Mouse (Mus musculus): ENCODE measurements at regions not wholly inside any gene's neighbourhood (a gene's known extent, or its start where the extent isn't known, plus 50 kb on each side); places are given as distances from the start of the nearest gene placed in this dataset.

DNA sequence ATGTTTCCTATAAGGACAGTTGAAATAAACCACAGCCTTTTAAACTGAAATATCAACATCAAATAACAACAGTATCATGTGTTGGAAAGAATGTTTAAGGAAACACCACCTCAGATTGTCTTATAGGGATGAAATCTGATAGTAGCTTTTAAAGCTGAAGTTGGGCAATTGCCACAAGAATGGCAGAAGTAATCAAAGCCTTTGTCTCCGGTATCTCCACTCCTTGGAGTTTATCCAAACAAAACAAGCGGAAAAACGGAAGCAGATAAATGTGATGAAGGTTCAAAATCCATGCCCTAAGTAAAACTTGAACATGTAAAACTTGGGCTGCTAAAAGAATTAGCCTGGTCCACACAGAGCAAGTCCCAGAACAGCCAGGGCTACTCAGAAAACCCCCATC, 93.6 kb downstream of the Rnd3 start:
- TF ChIP-seq POLR2A (IDR thresholded peaks at IDR 0.05; ENCODE audit: insufficient read depth, low read depth, low read length) (no peak), CTCF (IDR thresholded peaks at IDR 0.05; ENCODE audit: insufficient read depth, low read depth, low read length) (no peak)
- Histone ChIP-seq H3K4me3 (ENCODE audit: insufficient read depth, low read depth, low read length) (no peak overlapping the region), H3K27ac (ENCODE audit: insufficient read depth, low read depth, low read length) (no peak overlapping the region), H3K4me1 (ENCODE audit: control insufficient read depth, insufficient read depth, low read length) (no peaks in the 10 kb centered on the region)
- WGBS = 60% methylated on average over 3 of the region's 3 CpGs

DNA sequence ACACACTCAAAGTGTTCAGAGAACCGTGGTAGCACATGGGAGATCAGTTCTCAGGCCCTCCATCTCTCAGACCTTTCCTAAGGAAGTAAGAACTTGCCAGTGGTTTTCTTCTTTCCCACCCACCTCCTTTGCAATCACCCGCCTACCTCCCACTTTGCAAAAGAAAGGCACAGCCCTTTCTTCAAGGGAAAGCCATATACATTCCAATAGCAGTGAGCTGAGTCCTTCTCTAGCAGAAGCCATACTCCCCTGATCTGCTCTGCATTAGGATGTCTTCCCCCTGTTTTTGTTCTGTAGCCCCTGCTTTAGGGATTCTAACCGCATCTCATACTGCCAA, 99.1 kb downstream of the Rnd3 start:
- WGBS = 76% methylated on average over 3 of the region's 3 CpGs
- H3K4me3 ChIP-seq (ENCODE audit: insufficient read depth, low read depth, low read length) = no peak overlapping the region
- H3K27ac ChIP-seq (ENCODE audit: insufficient read depth, low read depth, low read length) = no peak overlapping the region
- peaks cover 2% of the 10 kb centered on the region; the same call in 1 of the 2 replicates for H3K4me1 ChIP-seq (ENCODE audit: control insufficient read depth, insufficient read depth, low read length)
- TF ChIP-seq POLR2A (IDR thresholded peaks at IDR 0.05; ENCODE audit: insufficient read depth, low read depth, low read length) (no peak), CTCF (IDR thresholded peaks at IDR 0.05; ENCODE audit: insufficient read depth, low read depth, low read length) (no peak)

DNA sequence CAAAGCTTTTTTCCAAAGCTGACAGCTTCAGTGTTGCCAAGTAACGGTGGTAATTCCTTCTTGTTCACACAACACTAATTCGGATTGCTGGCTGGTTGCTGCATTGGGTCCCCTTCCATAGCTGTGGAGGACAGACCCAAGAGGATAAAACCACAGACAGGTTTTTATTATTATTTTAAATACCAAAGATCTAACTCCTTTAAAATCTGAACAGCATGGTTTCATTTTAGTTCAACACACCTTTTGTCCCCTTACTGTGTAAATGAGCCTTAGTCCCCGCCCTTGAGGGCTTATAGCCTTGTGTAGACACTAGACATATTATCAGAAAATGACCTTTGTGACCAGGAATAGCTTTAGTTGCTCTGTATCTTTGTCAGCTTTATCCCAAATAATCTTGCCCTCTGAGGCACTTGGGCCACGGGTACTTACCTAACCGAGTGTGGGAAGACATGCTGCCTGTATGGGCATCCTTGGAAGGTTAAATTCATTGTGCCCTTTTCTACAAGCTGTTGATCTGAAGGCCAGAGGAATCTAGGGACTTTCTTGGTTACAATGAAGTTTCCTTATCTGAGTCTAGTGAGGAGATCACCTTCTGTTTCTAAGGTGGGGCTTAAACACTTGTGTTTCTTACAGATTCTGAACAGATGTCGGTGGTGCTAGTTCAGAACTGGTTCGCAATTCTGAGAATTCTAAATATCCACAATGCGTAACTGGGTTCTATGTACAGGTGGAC, 99.6 kb downstream of the Rnd3 start:
- H3K4me1 ChIP-seq (ENCODE audit: control insufficient read depth, insufficient read depth, low read length) = peaks cover 2% of the 10 kb centered on the region; the same call in 1 of the 2 replicates
- H3K4me3 ChIP-seq (ENCODE audit: insufficient read depth, low read depth, low read length) = no peak overlapping the region
- no peak overlapping the region for H3K27ac ChIP-seq (ENCODE audit: insufficient read depth, low read depth, low read length)
- WGBS = 72% methylated on average over 8 of the region's 8 CpGs
- no peak for TF ChIP-seq CTCF (IDR thresholded peaks at IDR 0.05; ENCODE audit: insufficient read depth, low read depth, low read length)
- TF ChIP-seq POLR2A (IDR thresholded peaks at IDR 0.05; ENCODE audit: insufficient read depth, low read depth, low read length) = no peak

DNA sequence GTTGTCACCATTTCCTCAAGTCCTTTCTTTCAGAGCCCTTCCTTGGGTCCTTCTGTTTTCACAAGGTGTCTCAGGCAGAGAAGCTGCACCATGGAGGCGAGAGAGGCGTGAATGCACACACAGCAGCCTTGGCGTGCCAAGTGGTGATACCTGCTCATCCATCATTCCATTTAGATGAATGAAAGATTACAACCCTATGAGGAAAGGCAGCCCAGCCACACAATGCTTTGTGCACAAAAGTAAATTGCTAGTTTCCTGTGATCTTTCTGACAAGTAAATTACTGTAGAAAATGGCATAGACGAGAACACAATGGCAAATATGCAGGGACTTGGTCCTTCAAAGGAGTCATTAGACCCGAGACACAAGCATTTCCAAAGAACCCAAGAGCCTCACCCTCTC, 101.4 kb downstream of the Rnd3 start:
- TF ChIP-seq CTCF (IDR thresholded peaks at IDR 0.05; ENCODE audit: insufficient read depth, low read depth, low read length) = no peak
- no peak for TF ChIP-seq POLR2A (IDR thresholded peaks at IDR 0.05; ENCODE audit: insufficient read depth, low read depth, low read length)
- peaks cover 2% of the 10 kb centered on the region; the same call in 1 of the 2 replicates for H3K4me1 ChIP-seq (ENCODE audit: control insufficient read depth, insufficient read depth, low read length)
- no peak overlapping the region for H3K4me3 ChIP-seq (ENCODE audit: insufficient read depth, low read depth, low read length)
- H3K27ac ChIP-seq (ENCODE audit: insufficient read depth, low read depth, low read length) = no peak overlapping the region
- 50% methylated on average over 5 of the region's 5 CpGs for WGBS

DNA sequence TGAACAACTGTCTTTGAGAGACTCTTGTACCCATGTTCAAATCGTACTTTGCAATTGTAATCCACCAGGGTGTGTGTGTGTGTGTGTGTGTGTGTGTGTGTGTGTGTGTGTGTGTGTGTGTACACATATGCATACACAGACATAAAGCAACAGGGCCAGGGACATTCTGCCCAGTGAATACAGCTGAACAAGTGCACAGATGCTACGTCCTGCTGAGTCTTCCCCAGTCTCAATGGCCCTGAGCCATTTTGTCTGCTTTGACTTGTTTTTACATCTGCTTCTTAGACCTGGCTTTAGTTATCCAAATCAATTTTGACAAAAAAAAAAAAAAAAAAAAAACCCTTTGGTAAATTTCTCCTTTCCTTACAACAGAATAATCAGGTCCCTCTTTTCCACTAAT, 103.3 kb downstream of the Rnd3 start:
- H3K4me1 ChIP-seq (ENCODE audit: control insufficient read depth, insufficient read depth, low read length) = peaks cover 6% of the 10 kb centered on the region
- no peak overlapping the region for H3K27ac ChIP-seq (ENCODE audit: insufficient read depth, low read depth, low read length)
- TF ChIP-seq CTCF (IDR thresholded peaks at IDR 0.05; ENCODE audit: insufficient read depth, low read depth, low read length) (no peak), POLR2A (IDR thresholded peaks at IDR 0.05; ENCODE audit: insufficient read depth, low read depth, low read length) (no peak)
- WGBS = 79% methylated on average over 2 of the region's 2 CpGs
- H3K4me3 ChIP-seq (ENCODE audit: insufficient read depth, low read depth, low read length) = no peak overlapping the region

DNA sequence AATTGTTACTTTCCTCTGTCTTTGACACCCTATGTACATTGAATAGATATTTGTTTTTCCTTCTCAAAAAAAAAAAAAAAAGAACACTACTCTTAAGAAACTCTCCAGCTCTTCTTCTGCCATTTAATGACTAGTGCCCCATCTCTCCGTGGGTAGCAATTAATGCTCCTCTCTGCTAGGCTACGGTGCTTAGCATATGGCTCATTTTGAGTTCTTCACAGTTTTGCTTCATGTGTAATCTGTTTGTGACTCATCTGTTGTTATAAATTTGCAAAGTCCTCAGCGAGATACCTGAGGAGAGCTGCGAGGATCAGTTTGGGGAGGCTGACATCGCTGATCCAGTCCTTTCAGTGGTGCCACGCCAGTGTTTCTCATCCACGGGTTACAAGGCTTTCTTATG, 107.8 kb downstream of the Rnd3 start:
- WGBS = 34% methylated on average over 7 of the region's 7 CpGs
- TF ChIP-seq POLR2A (IDR thresholded peaks at IDR 0.05; ENCODE audit: insufficient read depth, low read depth, low read length) (no peak), CTCF (IDR thresholded peaks at IDR 0.05; ENCODE audit: insufficient read depth, low read depth, low read length) (no peak)
- Histone ChIP-seq H3K27ac (ENCODE audit: insufficient read depth, low read depth, low read length) (no peak overlapping the region), H3K4me1 (ENCODE audit: control insufficient read depth, insufficient read depth, low read length) (peaks cover 3% of the 10 kb centered on the region), H3K4me3 (ENCODE audit: insufficient read depth, low read depth, low read length) (no peak overlapping the region)

DNA sequence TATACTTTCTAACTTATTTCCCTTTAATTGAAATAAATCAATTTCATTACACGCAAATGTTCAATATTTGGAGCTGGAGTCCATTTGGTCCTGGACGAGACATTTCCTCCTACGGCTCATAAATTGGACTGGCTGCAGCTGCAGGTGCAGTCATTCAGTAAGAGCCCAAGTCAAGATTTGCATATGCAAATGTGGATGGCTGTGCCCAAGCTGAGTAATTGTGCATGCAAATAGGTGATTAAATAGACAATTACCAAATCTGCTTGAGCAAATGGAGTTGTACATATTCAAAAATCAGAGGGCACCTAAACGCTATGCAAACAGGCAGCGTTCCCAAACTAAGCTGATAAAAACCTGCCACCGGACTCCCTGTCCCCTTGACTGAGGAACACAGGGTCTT, 110.2 kb downstream of the Rnd3 start:
- no peak overlapping the region for H3K4me3 ChIP-seq (ENCODE audit: insufficient read depth, low read depth, low read length)
- whole genome bisulfite sequencing = 48% methylated on average over 6 of the region's 6 CpGs
- TF ChIP-seq CTCF (IDR thresholded peaks at IDR 0.05; ENCODE audit: insufficient read depth, low read depth, low read length) (no peak), POLR2A (IDR thresholded peaks at IDR 0.05; ENCODE audit: insufficient read depth, low read depth, low read length) (no peak)
- H3K4me1 ChIP-seq (ENCODE audit: control insufficient read depth, insufficient read depth, low read length) = peaks cover 3% of the 10 kb centered on the region
- H3K27ac ChIP-seq (ENCODE audit: insufficient read depth, low read depth, low read length) = no peak overlapping the region

DNA sequence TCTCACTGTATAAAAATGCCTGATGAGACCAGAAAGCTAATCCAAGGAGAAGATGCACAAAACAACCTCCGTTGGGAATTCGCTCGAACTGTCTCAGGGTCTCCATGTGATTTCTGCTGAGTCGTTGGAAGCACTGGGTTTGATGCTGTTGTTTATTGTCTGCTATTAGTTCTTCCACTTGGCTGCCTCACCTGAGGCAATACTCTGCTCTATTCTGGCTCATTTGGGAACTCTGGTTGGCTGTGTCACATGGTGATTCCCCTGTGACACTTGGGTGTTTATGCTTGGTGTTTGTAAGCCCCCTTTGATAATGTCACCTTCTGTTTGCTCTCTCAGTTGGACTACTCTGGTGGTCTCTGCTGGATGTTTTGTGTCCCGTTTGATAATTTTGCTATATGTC, 111.9 kb downstream of the Rnd3 start:
- Histone ChIP-seq H3K4me3 (ENCODE audit: insufficient read depth, low read depth, low read length) (no peak overlapping the region), H3K4me1 (ENCODE audit: control insufficient read depth, insufficient read depth, low read length) (peaks cover 3% of the 10 kb centered on the region), H3K27ac (ENCODE audit: insufficient read depth, low read depth, low read length) (no peak overlapping the region)
- TF ChIP-seq CTCF (IDR thresholded peaks at IDR 0.05; ENCODE audit: insufficient read depth, low read depth, low read length) (no peak), POLR2A (IDR thresholded peaks at IDR 0.05; ENCODE audit: insufficient read depth, low read depth, low read length) (no peak)
- 94% methylated on average over 5 of the region's 5 CpGs for WGBS

DNA sequence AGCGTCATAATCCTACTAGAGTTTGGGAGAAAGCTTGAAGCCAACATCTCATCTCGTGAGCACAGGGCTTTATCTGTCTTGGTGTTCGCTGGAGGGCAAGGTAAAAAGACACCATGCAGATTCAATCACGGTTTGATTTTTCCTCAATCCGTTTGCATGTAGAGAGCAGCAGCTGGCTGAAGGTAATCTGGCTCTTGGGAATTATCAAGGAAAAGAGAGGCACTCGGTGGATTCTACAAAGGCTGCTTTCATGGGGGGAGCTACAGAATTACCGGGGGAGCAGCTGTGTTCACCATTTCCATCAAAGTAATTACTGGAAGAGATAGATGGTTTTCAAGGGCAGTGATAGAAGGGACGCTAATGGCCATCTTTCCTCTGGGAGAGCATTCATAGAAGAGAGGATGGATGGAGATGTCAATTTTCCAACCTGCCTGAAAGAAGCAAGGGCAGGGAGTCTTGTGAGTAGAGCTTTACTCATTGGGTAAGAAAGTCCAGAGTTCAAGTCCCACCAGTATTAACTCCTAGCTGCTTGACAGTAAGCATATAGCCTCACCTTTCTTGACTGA, 112.6 kb downstream of the Rnd3 start:
- H3K4me1 ChIP-seq (ENCODE audit: control insufficient read depth, insufficient read depth, low read length) = peaks cover 1% of the 10 kb centered on the region
- no peak overlapping the region for H3K27ac ChIP-seq (ENCODE audit: insufficient read depth, low read depth, low read length)
- no peak overlapping the region for H3K4me3 ChIP-seq (ENCODE audit: insufficient read depth, low read depth, low read length)
- no peak for TF ChIP-seq POLR2A (IDR thresholded peaks at IDR 0.05; ENCODE audit: insufficient read depth, low read depth, low read length)
- TF ChIP-seq CTCF (IDR thresholded peaks at IDR 0.05; ENCODE audit: insufficient read depth, low read depth, low read length) = no peak
- 78% methylated on average over 8 of the region's 8 CpGs for whole genome bisulfite sequencing
